Mouse (Mus musculus): ENCODE data around the gene Pidd1. TPM values are rescaled to one million over a fixed set of nuclear protein-coding genes. Genes with fewer than 3 reads are reported as not detected.

The Pidd1 gene
- polyA plus RNA-seq, 1 experiment from 2014 or later, result 10.9 TPM

GRCm38 (mm10) chr7:141431434-141432185, 12.2 kb downstream of the Pidd1 start:
- H3K9me3 ChIP-seq (replicated peaks), result no peaks in the 10 kb centered on the region
- peaks cover 49% of the 10 kb centered on the region for H3K36me3 ChIP-seq (ENCODE audit: poor library complexity, severe bottlenecking)
- H3K4me1 ChIP-seq, result peaks cover 62% of the 10 kb centered on the region
- H3K27me3 ChIP-seq, result no peaks in the 10 kb centered on the region
- WGBS, result 94% methylated on average over 19 of the region's 19 CpGs
- 0 out of 2 replicates have a peak overlapping the region, but pooled peaks have one; percentile 0 for H3K9ac ChIP-seq
- no peak for ATAC-seq
- no peak overlapping the region for H3K4me2 ChIP-seq
- no peak overlapping the region for H3K4me3 ChIP-seq
- no peak overlapping the region for H3K27ac ChIP-seq

GRCm38 (mm10) chr7:141430585-141431240, 13.1 kb downstream of the Pidd1 start:
- Histone ChIP-seq H3K27ac (no peak overlapping the region), H3K4me3 (no peak overlapping the region), H3K27me3 (no peaks in the 10 kb centered on the region), H3K4me2 (no peak overlapping the region), H3K9me3 (replicated peaks) (no peaks in the 10 kb centered on the region), H3K9ac (no peak overlapping the region; the same call in 1 of the 2 replicates), H3K4me1 (peaks cover 53% of the 10 kb centered on the region), H3K36me3 (ENCODE audit: poor library complexity, severe bottlenecking) (peaks cover 55% of the 10 kb centered on the region)
- no peak for ATAC-seq
- 96% methylated on average over 9 of the region's 9 CpGs for WGBS

DNA sequence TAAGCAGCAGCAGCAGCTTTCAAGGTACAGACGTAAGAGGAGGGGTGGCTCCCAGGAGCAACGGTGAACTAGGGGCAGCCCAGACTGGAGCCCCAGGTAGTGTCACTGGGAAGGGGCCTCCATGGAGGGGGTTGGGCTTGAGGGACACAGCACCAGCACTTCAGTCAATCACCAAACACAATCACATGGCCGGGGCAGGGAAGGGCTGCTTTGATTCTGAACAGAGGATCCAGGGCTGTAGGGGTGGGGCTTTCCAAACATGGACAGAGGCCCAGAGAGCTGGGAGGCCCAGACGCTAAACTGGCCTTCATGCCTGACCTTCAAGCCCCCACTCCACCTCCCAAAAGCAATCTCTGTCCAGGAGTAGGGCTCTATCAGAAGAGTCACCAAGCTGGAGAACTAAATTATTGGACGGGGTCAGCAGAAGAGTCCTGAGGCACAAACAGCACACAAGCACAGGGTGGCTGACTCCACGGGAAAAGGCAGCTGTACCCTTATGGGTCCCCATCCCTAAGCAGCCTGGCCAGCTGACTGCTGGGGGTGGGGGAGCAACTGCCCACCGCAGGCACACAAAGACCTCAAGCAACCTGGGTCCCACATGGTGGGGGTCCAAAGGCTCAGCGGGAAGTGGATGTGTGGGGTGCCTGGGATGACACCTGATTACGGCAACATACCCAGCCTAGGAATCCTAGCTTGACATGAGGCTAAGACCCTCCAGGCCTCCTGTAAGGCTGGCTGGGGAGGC, 13.8 kb downstream of the Pidd1 start:
- H3K4me3 ChIP-seq, result peak overlapping the region; percentile 52; the same call in 1 of the 2 replicates
- H3K36me3 ChIP-seq (ENCODE audit: poor library complexity, severe bottlenecking), result peaks cover 55% of the 10 kb centered on the region
- ATAC-seq, result peak; percentile 7
- H3K27ac ChIP-seq, result peak overlapping the region; percentile 62; the same call in 1 of the 2 replicates
- 69% methylated on average over 9 of the region's 9 CpGs for WGBS
- no peak overlapping the region; the same call in 1 of the 2 replicates for H3K9ac ChIP-seq
- peaks cover 47% of the 10 kb centered on the region for H3K4me1 ChIP-seq
- no peaks in the 10 kb centered on the region for H3K9me3 ChIP-seq (replicated peaks)
- no peaks in the 10 kb centered on the region for H3K27me3 ChIP-seq
- peak overlapping the region; percentile 91 for H3K4me2 ChIP-seq

DNA sequence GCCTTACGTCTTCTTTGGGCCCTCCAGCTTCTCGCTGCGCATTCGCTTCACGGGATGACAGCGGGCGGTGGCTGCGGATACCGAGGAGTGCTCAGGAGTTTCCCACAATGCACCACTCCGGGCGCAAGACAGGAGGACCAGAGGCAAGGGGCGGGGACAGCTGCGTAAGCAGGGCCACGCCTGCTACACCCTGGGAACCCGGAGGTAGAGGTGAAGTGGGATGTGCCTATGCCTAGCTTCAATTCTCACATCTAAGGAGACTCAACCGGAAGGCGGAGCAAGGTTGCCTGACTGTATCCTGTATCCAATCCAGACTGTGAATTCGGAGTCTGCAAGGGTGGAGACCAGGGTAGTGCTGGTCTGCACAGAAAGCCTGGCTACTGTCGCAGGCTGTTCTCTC, 14.5 kb downstream of the Pidd1 start, which contains the start of gene Cend1:
Gene Cend1 (minus strand): TSS at position 182 of the 400 bp plus-strand sequence.
- H3K4me3 ChIP-seq, result peak within 1 kb of the TSS; percentile 52
- peak within 1 kb of the TSS; percentile 62 for H3K27ac ChIP-seq
- peak within 1 kb of the TSS; percentile 91 for H3K4me2 ChIP-seq
- H3K9me3 ChIP-seq (replicated peaks), result no peaks in the 10 kb centered on the region
- peak within 1 kb of the TSS; percentile 79 for H3K9ac ChIP-seq
- peaks cover 55% of the 10 kb centered on the region for H3K36me3 ChIP-seq (ENCODE audit: poor library complexity, severe bottlenecking)
- no peaks in the 10 kb centered on the region for H3K27me3 ChIP-seq
- under 1% methylated on average over 19 of the region's 19 CpGs for WGBS
- peaks cover 40% of the 10 kb centered on the region for H3K4me1 ChIP-seq
- peak; percentile 87 for ATAC-seq

DNA sequence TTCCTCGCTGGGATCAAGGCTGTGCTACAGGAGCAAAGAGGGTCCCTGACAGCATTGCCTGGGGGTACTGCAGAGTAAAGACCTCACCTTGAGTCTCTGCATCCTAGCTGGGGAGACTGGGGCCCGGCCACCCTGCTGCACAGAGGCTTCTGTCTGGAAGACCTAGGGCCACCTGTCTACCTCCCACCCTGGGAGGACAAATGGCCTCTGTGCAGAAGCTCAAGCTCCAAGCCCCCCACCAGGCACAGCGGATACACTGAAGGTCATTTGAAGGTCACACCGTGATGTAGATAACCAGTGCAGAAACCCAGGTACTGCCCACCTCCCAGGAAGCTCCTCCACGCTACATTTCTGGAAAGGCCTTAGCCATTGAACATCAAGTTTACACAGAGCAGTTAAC, 15.1 kb downstream of the Pidd1 start:
- Histone ChIP-seq H3K4me3 (peak overlapping the region; percentile 52), H3K9me3 (replicated peaks) (no peaks in the 10 kb centered on the region), H3K27me3 (no peaks in the 10 kb centered on the region), H3K27ac (peak overlapping the region; percentile 62), H3K4me2 (peak overlapping the region; percentile 91), H3K36me3 (ENCODE audit: poor library complexity, severe bottlenecking) (peaks cover 53% of the 10 kb centered on the region), H3K4me1 (peaks cover 34% of the 10 kb centered on the region), H3K9ac (peak overlapping the region; percentile 79)
- 54% methylated on average over 5 of the region's 5 CpGs for WGBS
- ATAC-seq, result peak; percentile 0; the same call in 1 of the 2 replicates

- no peak overlapping the region for H3K4me2 ChIP-seq
- H3K27ac ChIP-seq, result no peak overlapping the region
- H3K9ac ChIP-seq, result no peak overlapping the region
- H3K4me1 ChIP-seq, result peaks cover 23% of the 10 kb centered on the region
- peaks cover 37% of the 10 kb centered on the region for H3K36me3 ChIP-seq (ENCODE audit: poor library complexity, severe bottlenecking)
- H3K4me3 ChIP-seq, result no peak overlapping the region
- H3K9me3 ChIP-seq (replicated peaks), result no peaks in the 10 kb centered on the region
- 90% methylated on average over 12 of the region's 12 CpGs for WGBS
- ATAC-seq, result no peak
- no peaks in the 10 kb centered on the region for H3K27me3 ChIP-seq
These were observed 16.7 kb downstream of the Pidd1 start for GRCm38 (mm10) chr7:141426948-141427730.

- Histone ChIP-seq H3K9me3 (replicated peaks) (no peaks in the 10 kb centered on the region), H3K27me3 (no peaks in the 10 kb centered on the region), H3K4me2 (no peak overlapping the region), H3K4me1 (peaks cover 7% of the 10 kb centered on the region), H3K4me3 (no peak overlapping the region), H3K27ac (no peak overlapping the region), H3K36me3 (ENCODE audit: poor library complexity, severe bottlenecking) (peaks cover 16% of the 10 kb centered on the region), H3K9ac (no peak overlapping the region)
- 81% methylated on average over 4 of the region's 4 CpGs for WGBS
- no peak for ATAC-seq
These were observed 20.0 kb downstream of the Pidd1 start for GRCm38 (mm10) chr7:141423811-141424210.

GRCm38 (mm10) chr7:141420030-141420702, 23.7 kb downstream of the Pidd1 start:
- Histone ChIP-seq H3K27me3 (peaks cover 3% of the 10 kb centered on the region; the same call in 1 of the 2 replicates), H3K4me3 (no peak overlapping the region), H3K27ac (no peak overlapping the region), H3K36me3 (ENCODE audit: poor library complexity, severe bottlenecking) (no peaks in the 10 kb centered on the region), H3K9ac (no peak overlapping the region), H3K4me1 (no peaks in the 10 kb centered on the region), H3K9me3 (replicated peaks) (no peaks in the 10 kb centered on the region), H3K4me2 (no peak overlapping the region)
- no peak for ATAC-seq
- 88% methylated on average over 9 of the region's 9 CpGs for WGBS

GRCm38 (mm10) chr7:141418970-141419369, 24.9 kb downstream of the Pidd1 start:
- Histone ChIP-seq H3K9me3 (replicated peaks) (no peaks in the 10 kb centered on the region), H3K4me1 (peaks cover 6% of the 10 kb centered on the region), H3K27ac (no peak overlapping the region), H3K4me2 (no peak overlapping the region), H3K36me3 (ENCODE audit: poor library complexity, severe bottlenecking) (no peaks in the 10 kb centered on the region), H3K4me3 (no peak overlapping the region), H3K9ac (no peak overlapping the region), H3K27me3 (peaks cover 3% of the 10 kb centered on the region; the same call in 1 of the 2 replicates)
- ATAC-seq, result no peak
- WGBS, result 65% methylated on average over 7 of the region's 7 CpGs

- no peak for ATAC-seq
- no peaks in the 10 kb centered on the region for H3K9me3 ChIP-seq (replicated peaks)
- no peak overlapping the region for H3K9ac ChIP-seq
- H3K4me2 ChIP-seq, result no peak overlapping the region
- no peak overlapping the region for H3K27ac ChIP-seq
- WGBS, result 70% methylated on average over 8 of the region's 8 CpGs
- H3K4me1 ChIP-seq, result peaks cover 10% of the 10 kb centered on the region
- H3K36me3 ChIP-seq (ENCODE audit: poor library complexity, severe bottlenecking), result no peaks in the 10 kb centered on the region
- H3K27me3 ChIP-seq, result peaks cover 3% of the 10 kb centered on the region; the same call in 1 of the 2 replicates
- no peak overlapping the region for H3K4me3 ChIP-seq
These were observed 25.8 kb downstream of the Pidd1 start for GRCm38 (mm10) chr7:141417731-141418681.

All from forebrain, embryonic 13.5 days (tissue).